Mouse (Mus musculus) megakaryocyte, embryonic 14.5 days (primary cell): ENCODE results near the gene Zkscan8. TPM values are rescaled to one million over a fixed set of nuclear protein-coding genes. Genes with fewer than 3 reads are reported as not detected.
"Not testable (repeated sequence)": the region's sequence is repeated elsewhere in the genome, so short reads cannot be mapped to it uniquely, and the experiment has no call there.

Source experiments
- H3K27me3 ChIP-seq: replicated peaks from 2 replicates; pipeline ENCODE3; 2012; ENCODE audit warnings: inconsistent platforms
- H3K36me3 ChIP-seq: replicated peaks from 2 replicates; pipeline ENCODE3; 2012; ENCODE audit warnings: low read length, inconsistent platforms, mixed read lengths
- H3K4me1 ChIP-seq: 2 replicates; pipeline ENCODE4 v1.6.1; 2012; ENCODE audit warnings: inconsistent platforms
- H3K4me3 ChIP-seq: replicated peaks from 2 replicates; pipeline ENCODE3; 2012; ENCODE audit warnings: moderate library complexity, mild to moderate bottlenecking, inconsistent platforms
- H3K9me3 ChIP-seq: 2 replicates; pipeline ENCODE4 v1.6.1; 2012; ENCODE audit warnings: inconsistent platforms
- FLI1 ChIP-seq: IDR thresholded peaks from 2 replicates; pipeline ENCODE4 v1.6.1; 2012; ENCODE audit warnings: low read length, inconsistent platforms, mixed read lengths
- GATA1 ChIP-seq: IDR thresholded peaks from 3 replicates; pipeline ENCODE4 v1.6.1; 2012; ENCODE audit warnings: mixed read lengths, low read length, inconsistent platforms, borderline replicate concordance
- polyA plus RNA-seq: library from polyadenylated mRNA; stranded (reverse); fragments of >175 nt; gene quantifications from 2 replicates; pipeline ENCODE4 v1.2.3, GENCODE M21; 2012; ENCODE audit warnings: low replicate concordance; ENCODE audit not compliant: insufficient read depth

The Zkscan8 gene
- 0.20 TPM in 1 of 2 replicates, not detected in the other for polyA plus RNA-seq

DNA sequence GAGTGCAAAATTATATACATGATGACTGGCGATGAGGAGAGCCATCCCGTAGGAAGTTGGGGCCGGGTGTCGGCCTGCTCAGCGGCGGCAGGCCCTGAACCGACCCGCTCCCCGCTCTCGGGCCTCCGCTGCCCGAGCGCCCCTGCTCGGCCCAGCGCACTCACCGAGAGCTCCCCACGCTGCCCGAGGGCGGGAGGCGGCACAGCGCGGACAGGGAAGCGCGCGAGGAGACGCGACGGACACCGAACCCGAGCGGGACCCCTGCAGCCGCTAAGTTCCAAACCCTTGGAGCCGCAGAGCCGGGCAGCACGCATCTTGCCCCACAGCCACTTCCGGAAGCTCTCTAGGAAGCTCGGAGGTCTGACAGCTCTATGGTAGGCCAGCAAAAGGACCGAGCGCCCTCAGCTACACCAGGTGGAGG is at the start of gene Zkscan8:
Gene Zkscan8, minus strand, starts transcription at position 340 of the 421 bp plus-strand sequence.
- peaks cover 1% of the 10 kb centered on the region for H3K27me3 ChIP-seq
- peak within 1 kb of the TSS; percentile 92 for H3K4me3 ChIP-seq
- H3K9me3 ChIP-seq = no peaks in the 10 kb centered on the region
- H3K4me1 ChIP-seq = peaks cover 10% of the 10 kb centered on the region
- peaks cover 15% of the 10 kb centered on the region for H3K36me3 ChIP-seq
- TF ChIP-seq GATA1 = no peak
- 0 out of 2 replicates have a peak, but pooled peaks have one; percentile 15 for TF ChIP-seq FLI1

DNA sequence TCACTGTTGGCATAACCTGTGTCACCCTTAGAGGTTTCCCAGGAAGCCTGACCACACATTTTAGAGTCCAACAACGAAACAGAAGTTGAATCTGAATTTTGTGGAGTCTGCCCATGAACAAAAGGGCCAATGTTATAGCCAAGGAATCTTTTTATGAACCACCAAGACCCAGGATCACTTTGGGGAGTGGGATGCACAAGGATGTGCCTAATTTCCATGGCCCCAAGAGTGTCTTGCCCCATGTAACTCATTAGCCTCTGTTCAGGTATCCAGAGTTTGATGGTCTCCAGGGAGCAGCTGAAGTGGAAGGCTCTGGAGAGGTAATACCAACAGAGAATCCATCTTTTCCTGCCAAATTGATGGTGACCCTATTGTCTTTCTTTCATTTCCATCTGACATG is 28.9 kb upstream of the Zkscan8 start, which contains the start of gene Olfr1535:
Gene Olfr1535, minus strand, starts transcription at position 101 of the 400 bp plus-strand sequence.
- no peak for TF ChIP-seq GATA1
- TF ChIP-seq FLI1 = no peak
- Histone ChIP-seq H3K9me3 (no peaks in the 10 kb centered on the region), H3K4me3 (no peak within 1 kb of the TSS), H3K4me1 (no peaks in the 10 kb centered on the region), H3K27me3 (no peaks in the 10 kb centered on the region), H3K36me3 (no peaks in the 10 kb centered on the region)

DNA sequence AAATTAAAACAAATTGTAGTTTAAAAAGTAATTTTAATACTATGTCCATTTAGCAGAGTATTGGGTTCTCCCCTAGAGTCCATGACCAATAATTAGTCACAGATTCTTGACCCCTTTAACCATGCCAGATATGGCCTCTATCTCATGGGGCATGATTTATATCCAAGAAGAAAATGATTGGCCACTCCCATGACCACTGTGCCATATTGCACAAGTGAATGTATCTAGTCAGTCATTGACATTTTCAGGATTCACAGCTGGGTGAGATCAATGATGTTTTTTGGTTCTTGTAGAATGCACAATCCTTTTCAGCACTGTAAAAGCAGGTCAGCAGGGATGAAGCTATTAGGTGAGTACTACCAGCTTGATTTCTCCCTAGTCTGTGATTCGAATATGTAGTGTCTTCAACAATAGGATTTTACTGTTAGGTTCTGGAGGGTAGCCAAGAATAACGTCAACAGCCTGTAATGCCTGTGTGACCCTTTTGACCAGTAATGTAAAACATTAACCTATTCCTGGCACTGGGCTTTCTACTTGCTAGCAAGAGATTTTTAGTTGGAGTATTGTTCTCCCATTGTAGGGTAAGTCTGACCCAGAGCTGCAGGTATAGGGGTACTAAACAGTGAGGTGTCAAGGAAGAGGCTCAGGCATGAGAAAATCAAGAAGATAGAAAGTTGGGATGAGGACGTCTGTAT is 19.6 kb upstream of the Zkscan8 start:
- no peaks in the 10 kb centered on the region for H3K9me3 ChIP-seq
- no peak for TF ChIP-seq FLI1
- no peak for TF ChIP-seq GATA1
- H3K27me3 ChIP-seq = no peaks in the 10 kb centered on the region
- H3K4me1 ChIP-seq = no peaks in the 10 kb centered on the region
- H3K4me3 ChIP-seq = no peak overlapping the region
- no peaks in the 10 kb centered on the region for H3K36me3 ChIP-seq

DNA sequence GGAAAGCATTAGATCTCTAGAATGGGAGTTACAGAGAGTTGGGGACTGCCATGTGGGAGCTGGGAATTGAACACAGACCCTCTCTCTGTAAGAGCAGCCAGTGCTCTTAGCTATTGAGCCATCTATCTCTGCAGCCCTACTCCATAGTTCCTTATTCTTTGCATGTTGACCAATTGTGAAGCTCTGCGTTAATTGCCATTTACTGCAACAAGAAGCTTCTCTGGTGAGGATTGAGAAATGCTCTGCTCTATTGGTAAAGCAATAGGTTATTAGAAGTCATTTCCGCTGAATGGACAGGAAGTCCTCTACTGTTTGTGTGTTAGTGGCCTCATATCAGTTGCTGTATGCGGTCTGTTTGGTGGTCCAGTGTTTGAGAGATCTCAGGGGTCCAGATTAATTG is 18.6 kb upstream of the Zkscan8 start:
- Histone ChIP-seq H3K4me3 (no peak overlapping the region), H3K36me3 (no peaks in the 10 kb centered on the region), H3K27me3 (no peaks in the 10 kb centered on the region), H3K9me3 (no peaks in the 10 kb centered on the region), H3K4me1 (no peaks in the 10 kb centered on the region)
- TF ChIP-seq GATA1 (no peak), FLI1 (no peak)

DNA sequence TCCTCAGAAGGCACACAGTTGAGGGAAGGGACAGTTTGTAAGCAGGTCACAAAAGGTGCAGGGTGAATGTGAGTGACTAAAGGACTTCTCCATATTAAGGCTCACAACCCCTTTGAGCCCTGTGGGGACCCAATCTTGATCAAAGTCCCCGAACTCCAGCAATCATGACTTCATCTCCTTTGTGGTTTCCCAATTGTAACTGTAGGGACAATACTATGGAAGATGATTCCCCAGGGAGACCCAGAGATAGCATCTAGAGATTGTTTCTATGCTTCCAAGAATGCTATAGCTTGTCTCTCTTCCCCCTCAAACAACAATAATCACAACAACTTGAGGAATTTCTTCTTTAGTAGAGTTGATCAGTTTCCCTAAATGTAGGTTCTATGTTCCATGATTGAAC is 11.8 kb upstream of the Zkscan8 start, which contains the start of gene Olfr1366:
Gene Olfr1366, minus strand, starts transcription at position 101 of the 400 bp plus-strand sequence.
- H3K4me1 ChIP-seq = no peaks in the 10 kb centered on the region
- no peaks in the 10 kb centered on the region for H3K36me3 ChIP-seq
- TF ChIP-seq FLI1 (no peak), GATA1 (no peak)
- no peaks in the 10 kb centered on the region for H3K9me3 ChIP-seq
- no peak within 1 kb of the TSS for H3K4me3 ChIP-seq
- peaks cover 8% of the 10 kb centered on the region for H3K27me3 ChIP-seq

DNA sequence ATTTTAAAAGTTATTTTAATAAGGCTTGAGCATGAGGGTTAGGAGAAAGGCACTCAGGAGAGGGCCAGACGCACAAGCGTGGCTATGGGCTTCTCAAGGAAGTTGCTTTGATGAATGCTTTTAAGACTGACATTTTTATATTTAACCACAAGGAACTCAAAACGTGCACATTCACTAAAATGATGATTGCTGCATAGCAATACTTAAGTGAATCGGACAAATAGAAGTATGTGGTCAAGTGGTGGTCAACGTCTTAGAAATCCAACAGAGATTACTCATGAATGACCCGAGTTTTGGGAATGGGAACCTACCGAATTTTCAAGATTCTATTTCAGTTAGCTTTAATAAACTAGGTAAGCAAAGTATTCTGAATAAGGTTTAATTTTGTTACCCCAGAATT is 784 bp downstream of the Zkscan8 start:
- peaks cover 21% of the 10 kb centered on the region for H3K36me3 ChIP-seq
- H3K9me3 ChIP-seq = no peaks in the 10 kb centered on the region
- peak overlapping the region; percentile 92 for H3K4me3 ChIP-seq
- TF ChIP-seq GATA1 (no peak), FLI1 (no peak)
- peaks cover 10% of the 10 kb centered on the region for H3K4me1 ChIP-seq
- peaks cover 1% of the 10 kb centered on the region for H3K27me3 ChIP-seq

DNA sequence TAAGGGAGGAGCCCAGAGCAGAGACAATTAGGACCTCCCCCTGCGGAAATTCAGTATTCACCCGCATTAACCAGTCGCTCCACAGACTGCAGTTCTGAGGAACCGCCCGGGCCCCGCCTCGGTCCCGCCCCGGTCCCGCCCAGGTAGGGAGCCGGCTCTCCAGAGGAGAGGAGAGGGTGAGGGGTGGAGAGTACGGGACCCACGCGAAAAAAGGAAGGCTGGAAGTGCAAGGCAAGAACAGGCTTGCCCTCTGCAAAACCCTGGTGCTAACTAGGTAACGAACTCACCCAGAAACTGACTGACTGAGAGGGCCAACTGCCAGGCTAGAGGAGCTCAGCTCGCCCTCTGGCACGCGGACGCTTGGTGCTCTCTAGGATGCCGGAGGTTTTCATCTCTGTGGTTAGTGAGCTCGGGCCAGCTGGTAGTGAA is 24.7 kb downstream of the Zkscan8 start:
- H3K27me3 ChIP-seq = no peaks in the 10 kb centered on the region

DNA sequence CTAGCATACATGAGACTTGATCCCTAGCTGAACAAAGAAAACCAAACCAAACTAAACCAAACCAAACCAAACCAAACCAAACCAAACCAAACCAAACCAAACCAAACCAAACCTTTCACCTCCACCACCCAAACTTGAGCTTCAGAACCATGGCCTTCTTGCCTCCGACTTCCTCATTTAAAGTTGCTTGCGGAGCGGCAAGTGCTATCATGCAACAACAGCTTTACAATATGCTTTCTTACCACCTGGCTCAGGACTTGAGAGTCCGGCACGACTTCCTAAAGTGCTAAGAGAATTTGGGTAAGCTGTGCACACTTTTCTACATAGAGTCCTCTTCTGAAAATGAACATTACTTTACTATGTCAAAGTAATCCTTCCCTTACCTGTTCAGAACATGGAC is 28.6 kb downstream of the Zkscan8 start:
- no peaks in the 10 kb centered on the region for H3K9me3 ChIP-seq
- H3K4me3 ChIP-seq = no peak overlapping the region
- no peaks in the 10 kb centered on the region for H3K36me3 ChIP-seq
- no peak for TF ChIP-seq GATA1
- TF ChIP-seq FLI1 = no peak
- H3K27me3 ChIP-seq = no peaks in the 10 kb centered on the region
- peaks cover 4% of the 10 kb centered on the region; the same call in 1 of the 2 replicates for H3K4me1 ChIP-seq

More for the DNA sequence above, 24.7 kb downstream of the Zkscan8 start:
- Histone ChIP-seq H3K9me3 (no peaks in the 10 kb centered on the region), H3K4me3 (peak overlapping the region; percentile 92), H3K36me3 (no peaks in the 10 kb centered on the region), H3K4me1 (peaks cover 22% of the 10 kb centered on the region)
- TF ChIP-seq FLI1 (no peak), GATA1 (no peak)

DNA sequence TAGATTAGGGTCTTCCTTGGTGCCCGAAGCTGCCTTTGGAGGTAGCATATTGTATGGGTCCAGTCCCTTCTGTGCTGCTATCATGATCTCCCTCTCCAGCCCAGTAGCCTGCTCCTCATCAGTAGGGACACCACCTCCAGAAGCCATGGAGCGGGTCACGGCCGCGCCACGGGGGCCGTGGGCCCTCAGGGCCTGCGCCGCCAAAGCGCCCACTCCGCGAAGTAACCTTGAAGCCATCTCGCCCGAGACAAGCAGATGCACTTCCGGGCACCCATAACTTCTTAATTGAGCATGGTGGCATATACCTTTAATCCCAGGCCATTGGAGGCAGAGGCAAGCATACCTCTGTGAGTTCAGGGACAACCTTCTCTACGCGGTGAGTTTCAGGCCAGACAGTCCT is 29.7 kb downstream of the Zkscan8 start, which contains the start of gene Gm11273:
Gene Gm11273, minus strand, starts transcription at position 237 of the 400 bp plus-strand sequence.
- not testable (repeated sequence) for H3K4me3 ChIP-seq, H3K36me3 ChIP-seq, H3K4me1 ChIP-seq, H3K27me3 ChIP-seq, H3K9me3 ChIP-seq

DNA sequence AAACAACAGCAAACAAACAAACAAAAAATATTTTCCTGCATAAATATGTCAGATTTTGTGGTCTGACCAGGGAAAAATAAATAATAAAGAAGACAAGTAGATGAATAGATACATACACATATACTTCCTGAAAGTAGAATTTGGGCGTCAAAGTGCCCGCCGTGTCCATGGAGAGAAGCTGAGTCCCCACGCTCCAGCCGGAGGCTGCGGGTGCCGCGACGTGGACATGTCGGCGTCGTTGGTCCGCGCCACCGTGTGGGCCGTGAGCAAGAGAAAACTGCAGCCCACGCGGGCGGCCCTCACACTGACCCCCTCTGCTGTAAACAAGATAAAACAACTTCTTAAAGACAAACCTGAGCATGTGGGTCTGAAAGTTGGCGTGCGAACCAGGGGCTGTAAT is 35.8 kb downstream of the Zkscan8 start, which contains the start of gene AK157302:
Gene AK157302, plus strand, starts transcription at position 144 of the 400 bp plus-strand sequence.
- no peak for TF ChIP-seq GATA1
- TF ChIP-seq FLI1 = no peak
- Histone ChIP-seq H3K36me3 (no peaks in the 10 kb centered on the region), H3K9me3 (no peaks in the 10 kb centered on the region), H3K27me3 (peaks cover 1% of the 10 kb centered on the region), H3K4me1 (no peaks in the 10 kb centered on the region), H3K4me3 (no peak within 1 kb of the TSS)
